Mouse (Mus musculus) limb, embryonic 15.5 days (tissue): ENCODE measurements around the gene Ap5b1. TPM values are rescaled to one million over a fixed set of nuclear protein-coding genes. Genes with fewer than 3 reads are reported as not detected.

ENCODE experiments used
- ATAC-seq: fragments of 200-750 bp; cut with Nextera tagmentation; 2 replicates; pipeline ENCODE4 v1.8.0; 2017; ENCODE audit warnings: low read depth, moderate TSS enrichment; ENCODE audit not compliant: insufficient number of reproducible peaks, low FRiP score, low TSS enrichment
- H3K27ac ChIP-seq: fragments of 300-500 bp; sonication (generic); 2 replicates; pipeline ENCODE4 v1.5.1; 2015; ENCODE audit warnings: moderate library complexity, mild to moderate bottlenecking, inconsistent platforms
- H3K27me3 ChIP-seq: fragments of 300-500 bp; sonication (generic); 2 replicates; pipeline ENCODE4 v1.6.1; 2015; ENCODE audit warnings: inconsistent platforms
- H3K36me3 ChIP-seq: fragments of 300-500 bp; sonication (generic); 2 replicates; pipeline ENCODE4 v1.6.1; 2015; ENCODE audit warnings: inconsistent platforms
- H3K4me1 ChIP-seq: fragments of 300-500 bp; sonication (generic); 2 replicates; pipeline ENCODE4 v1.6.1; 2015; ENCODE audit warnings: inconsistent platforms
- H3K4me2 ChIP-seq: fragments of 300-500 bp; sonication (generic); 2 replicates; pipeline ENCODE4 v1.6.1; 2015; ENCODE audit warnings: mild to moderate bottlenecking, inconsistent platforms
- H3K4me3 ChIP-seq: fragments of 300-500 bp; sonication (generic); 2 replicates; pipeline ENCODE4 v1.5.1; 2015; ENCODE audit warnings: mild to moderate bottlenecking, inconsistent platforms
- H3K9ac ChIP-seq: fragments of 300-500 bp; sonication (generic); 2 replicates; pipeline ENCODE4 v1.6.1; 2015; ENCODE audit warnings: inconsistent platforms
- H3K9me3 ChIP-seq: fragments of 300-500 bp; sonication (generic); 2 replicates; pipeline ENCODE4 v1.6.1; 2016; ENCODE audit warnings: inconsistent platforms
- WGBS: fragments of 180-500 bp; shearing (Covaris S2); methylation state at CpG from one replicate; pipeline ENCODE4 v1.1.7; 2015; 5-methylcytosine and 5-hydroxymethylcytosine counted together
- polyA plus RNA-seq: library from polyadenylated mRNA; unstranded; fragments of >200 nt; fragmentation: Nextera tagmentation; extraction: Ambion mirVana; gene quantifications from 2 replicates; pipeline ENCODE4 v1.2.1, GENCODE M21; 2015

Gene Ap5b1
- polyA plus RNA-seq, result 4.3 and 4.4 TPM in 2 replicates

GRCm38 (mm10) chr19:5567534-5568469 is at the start of gene Ap5b1:
Ap5b1 (plus strand) TSS chr19:5568025.
- peaks cover 14% of the 10 kb centered on the region for H3K36me3 ChIP-seq
- peak within 1 kb of the TSS; percentile 76 for H3K4me3 ChIP-seq
- H3K9ac ChIP-seq, result peak within 1 kb of the TSS; percentile 53
- no peaks in the 10 kb centered on the region for H3K9me3 ChIP-seq
- H3K4me2 ChIP-seq, result peak within 1 kb of the TSS; percentile 98
- ATAC-seq, result peak; percentile 81
- H3K4me1 ChIP-seq, result peaks cover 21% of the 10 kb centered on the region
- WGBS, result under 1% methylated on average over 99 of the region's 102 CpGs
- peaks cover 33% of the 10 kb centered on the region for H3K27me3 ChIP-seq
- H3K27ac ChIP-seq, result peak within 1 kb of the TSS; percentile 85

GRCm38 (mm10) chr19:5518721-5519120 is 49.1 kb upstream of the Ap5b1 start:
- Histone ChIP-seq H3K9ac (no peak overlapping the region), H3K36me3 (no peaks in the 10 kb centered on the region), H3K4me3 (no peak overlapping the region), H3K4me2 (no peak overlapping the region), H3K4me1 (no peaks in the 10 kb centered on the region), H3K27me3 (no peaks in the 10 kb centered on the region), H3K27ac (no peak overlapping the region), H3K9me3 (no peaks in the 10 kb centered on the region)
- 89% methylated on average over 3 of the region's 3 CpGs for WGBS
- no peak for ATAC-seq

DNA sequence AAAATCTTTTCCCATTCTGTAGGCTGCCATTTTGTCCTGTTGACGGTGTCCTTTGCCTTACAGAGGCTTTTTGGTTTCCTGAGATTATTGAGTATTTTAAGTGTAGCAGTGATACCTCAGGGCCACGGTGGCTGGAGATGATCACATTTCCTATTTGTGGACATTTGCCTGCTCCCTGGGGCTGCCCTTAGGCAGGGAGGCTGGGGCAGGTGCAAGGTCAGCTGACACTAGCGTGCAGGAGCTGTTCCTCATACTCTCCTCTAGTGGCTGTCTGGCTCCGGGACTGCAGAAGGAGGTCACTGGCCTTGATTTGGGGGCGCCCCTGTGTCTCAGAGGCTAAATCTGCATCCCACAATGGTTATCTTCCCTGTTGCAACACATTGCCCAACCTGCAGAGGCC is 42.6 kb upstream of the Ap5b1 start:
- ATAC-seq, result no peak
- Histone ChIP-seq H3K4me1 (peaks cover 9% of the 10 kb centered on the region), H3K4me3 (no peak overlapping the region), H3K27me3 (no peaks in the 10 kb centered on the region), H3K9ac (no peak overlapping the region), H3K9me3 (no peaks in the 10 kb centered on the region), H3K27ac (no peak overlapping the region), H3K36me3 (no peaks in the 10 kb centered on the region), H3K4me2 (no peak overlapping the region)
- WGBS, result 67% methylated on average over 5 of the region's 5 CpGs

GRCm38 (mm10) chr19:5529325-5530137 is 38.3 kb upstream of the Ap5b1 start:
- Histone ChIP-seq H3K9ac (0 out of 2 replicates have a peak overlapping the region, but pooled peaks have one; percentile 1), H3K27me3 (no peaks in the 10 kb centered on the region; the same call in 1 of the 2 replicates), H3K27ac (peak overlapping the region; percentile 28), H3K4me1 (peaks cover 12% of the 10 kb centered on the region), H3K36me3 (no peaks in the 10 kb centered on the region), H3K4me3 (peak overlapping the region; percentile 24), H3K9me3 (no peaks in the 10 kb centered on the region), H3K4me2 (peak overlapping the region; percentile 43)
- 12% methylated on average over 20 of the region's 20 CpGs for WGBS
- peak; percentile 89 for ATAC-seq

DNA sequence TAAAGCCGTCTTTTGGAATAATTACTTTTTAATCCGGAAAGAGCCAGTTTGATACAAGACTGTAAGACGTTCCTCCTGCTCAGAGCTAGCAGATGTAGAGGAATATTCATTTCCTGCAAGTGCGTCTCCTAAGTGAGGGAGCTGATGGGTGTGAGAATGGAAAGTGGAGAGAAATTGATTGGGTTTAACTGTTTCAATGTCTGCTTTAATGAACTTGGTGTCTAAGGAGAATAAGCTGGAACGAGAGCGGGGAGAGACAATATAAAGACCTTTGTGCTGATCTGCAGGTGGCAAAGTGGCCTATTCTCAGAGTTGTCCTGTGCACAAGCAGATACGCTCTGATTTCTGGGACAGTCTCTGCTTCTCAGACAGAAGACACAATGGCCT is 37.7 kb upstream of the Ap5b1 start:
- Histone ChIP-seq H3K9me3 (no peaks in the 10 kb centered on the region), H3K9ac (no peak overlapping the region), H3K27me3 (no peaks in the 10 kb centered on the region; the same call in 1 of the 2 replicates), H3K4me3 (no peak overlapping the region), H3K4me1 (peaks cover 12% of the 10 kb centered on the region), H3K36me3 (no peaks in the 10 kb centered on the region), H3K4me2 (no peak overlapping the region), H3K27ac (peak overlapping the region; percentile 1; the same call in 1 of the 2 replicates)
- 50% methylated on average over 7 of the region's 7 CpGs for WGBS
- ATAC-seq, result no peak

GRCm38 (mm10) chr19:5532520-5532919 is 35.3 kb upstream of the Ap5b1 start:
- 59% methylated on average over 8 of the region's 8 CpGs for WGBS
- Histone ChIP-seq H3K4me1 (peaks cover 12% of the 10 kb centered on the region), H3K9ac (no peak overlapping the region), H3K4me3 (no peak overlapping the region), H3K36me3 (no peaks in the 10 kb centered on the region), H3K27me3 (peaks cover 5% of the 10 kb centered on the region), H3K27ac (no peak overlapping the region), H3K4me2 (no peak overlapping the region), H3K9me3 (no peaks in the 10 kb centered on the region)
- no peak for ATAC-seq

DNA sequence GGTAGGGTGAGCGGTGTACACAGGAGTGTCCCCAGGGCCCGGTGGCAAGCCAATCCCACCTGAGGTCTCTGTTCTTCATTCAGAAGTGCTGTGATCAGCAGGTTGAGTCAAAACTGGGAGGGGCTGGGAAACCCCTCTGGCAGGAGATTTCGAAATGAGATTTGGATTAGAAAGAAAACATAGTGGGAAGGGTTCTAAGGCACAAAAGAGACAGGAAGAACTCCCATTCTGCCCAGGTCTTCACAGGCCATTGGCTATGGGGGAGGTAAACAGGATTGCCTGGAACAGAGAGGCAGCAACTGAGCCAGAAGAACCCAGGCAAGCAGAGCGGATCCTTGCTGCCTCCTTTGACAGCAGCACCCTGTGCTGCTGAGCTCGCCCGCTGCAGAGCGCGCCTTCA is 29.0 kb upstream of the Ap5b1 start:
- peak overlapping the region; percentile 69 for H3K27ac ChIP-seq
- no peaks in the 10 kb centered on the region for H3K9me3 ChIP-seq
- no peak overlapping the region for H3K4me2 ChIP-seq
- ATAC-seq, result no peak
- H3K4me1 ChIP-seq, result peaks cover 2% of the 10 kb centered on the region; the same call in 1 of the 2 replicates
- H3K27me3 ChIP-seq, result peaks cover 5% of the 10 kb centered on the region; the same call in 1 of the 2 replicates
- WGBS, result 64% methylated on average over 8 of the region's 8 CpGs
- no peak overlapping the region for H3K4me3 ChIP-seq
- no peak overlapping the region for H3K9ac ChIP-seq
- no peaks in the 10 kb centered on the region for H3K36me3 ChIP-seq

GRCm38 (mm10) chr19:5543362-5543761 is 24.5 kb upstream of the Ap5b1 start:
- no peak overlapping the region for H3K4me3 ChIP-seq
- H3K27me3 ChIP-seq, result no peaks in the 10 kb centered on the region
- no peaks in the 10 kb centered on the region for H3K4me1 ChIP-seq
- H3K27ac ChIP-seq, result 0 out of 2 replicates have a peak overlapping the region, but pooled peaks have one; percentile 8
- no peak overlapping the region for H3K4me2 ChIP-seq
- no peaks in the 10 kb centered on the region for H3K9me3 ChIP-seq
- no peaks in the 10 kb centered on the region for H3K36me3 ChIP-seq
- no peak for ATAC-seq
- WGBS, result 85% methylated on average over 9 of the region's 9 CpGs
- no peak overlapping the region for H3K9ac ChIP-seq

- Histone ChIP-seq H3K4me3 (no peak overlapping the region), H3K4me2 (no peak overlapping the region), H3K27ac (0 out of 2 replicates have a peak overlapping the region, but pooled peaks have one; percentile 8), H3K27me3 (no peaks in the 10 kb centered on the region), H3K9me3 (no peaks in the 10 kb centered on the region), H3K36me3 (no peaks in the 10 kb centered on the region), H3K4me1 (no peaks in the 10 kb centered on the region), H3K9ac (no peak overlapping the region)
- WGBS, result 46% methylated on average over 11 of the region's 11 CpGs
- no peak for ATAC-seq
These were observed 23.8 kb upstream of the Ap5b1 start for GRCm38 (mm10) chr19:5544031-5544430.

DNA sequence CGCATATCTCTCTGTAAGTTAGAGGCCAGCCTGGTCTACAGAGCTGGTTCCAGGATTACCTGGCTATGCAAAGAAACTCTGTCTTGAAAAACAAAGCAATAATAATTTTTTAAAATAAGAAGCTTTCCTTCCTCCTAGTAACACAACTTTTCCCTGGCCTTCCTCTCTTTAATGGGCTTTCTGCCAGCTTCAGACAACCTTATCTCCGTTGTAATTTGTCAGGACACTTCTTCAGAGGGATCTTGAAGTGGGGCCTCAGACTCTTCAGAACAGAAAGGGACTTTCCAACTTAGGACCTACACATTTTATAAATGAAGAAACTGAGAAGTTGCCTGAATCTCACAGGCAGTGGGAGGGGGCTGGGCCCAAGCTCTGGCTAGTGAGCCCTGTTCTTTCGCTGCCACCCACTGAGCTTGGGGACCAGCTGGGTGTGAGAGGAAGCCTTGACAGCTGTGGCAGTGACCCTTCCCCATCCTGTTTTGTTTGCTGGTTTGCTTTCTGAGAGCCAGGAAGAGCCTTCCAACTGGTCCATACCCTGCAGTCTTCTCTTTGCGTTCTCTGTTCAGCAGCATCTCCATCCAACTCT is 20.3 kb upstream of the Ap5b1 start:
- Histone ChIP-seq H3K9ac (no peak overlapping the region), H3K27me3 (no peaks in the 10 kb centered on the region), H3K4me3 (no peak overlapping the region), H3K27ac (no peak overlapping the region), H3K4me1 (no peaks in the 10 kb centered on the region), H3K36me3 (peaks cover 2% of the 10 kb centered on the region; the same call in 1 of the 2 replicates), H3K4me2 (no peak overlapping the region), H3K9me3 (no peaks in the 10 kb centered on the region)
- WGBS, result 79% methylated on average over 4 of the region's 4 CpGs
- ATAC-seq, result no peak

DNA sequence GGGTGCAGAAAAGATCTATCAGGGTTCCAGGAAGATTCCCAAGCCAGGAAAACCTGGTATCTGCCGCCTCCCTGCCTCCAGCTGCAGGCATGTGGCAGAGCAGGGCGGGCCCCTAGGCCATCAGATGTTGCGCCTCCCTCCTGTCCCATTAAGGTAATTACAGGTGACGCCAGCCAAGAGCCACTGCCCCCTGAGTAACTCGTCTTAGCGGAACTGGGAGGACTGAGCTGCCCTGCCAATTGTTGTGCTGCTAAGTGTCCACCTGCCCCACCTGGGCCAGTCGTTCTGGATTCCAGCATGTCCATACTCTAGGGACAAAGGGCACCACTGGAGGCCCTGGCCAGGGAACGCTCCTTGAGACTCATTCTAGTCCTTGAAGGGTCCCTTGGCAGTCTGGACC is 14.0 kb upstream of the Ap5b1 start:
- peaks cover 43% of the 10 kb centered on the region for H3K27me3 ChIP-seq
- no peaks in the 10 kb centered on the region for H3K9me3 ChIP-seq
- 43% methylated on average over 8 of the region's 8 CpGs for WGBS
- H3K4me2 ChIP-seq, result no peak overlapping the region
- 0 out of 2 replicates have a peak, but pooled peaks cover 3% of the 10 kb centered on the region for H3K4me1 ChIP-seq
- H3K4me3 ChIP-seq, result no peak overlapping the region
- H3K27ac ChIP-seq, result no peak overlapping the region
- H3K9ac ChIP-seq, result no peak overlapping the region
- no peak for ATAC-seq
- H3K36me3 ChIP-seq, result peaks cover 2% of the 10 kb centered on the region; the same call in 1 of the 2 replicates
